Mouse (Mus musculus) 3134 (cell line): ENCODE data around the gene Olfr30.
"Not testable (repeated sequence)": the region's sequence is repeated elsewhere in the genome, so short reads cannot be mapped to it uniquely, and the experiment has no call there.

Source experiments
- DNase-seq: peaks from one replicate; pipeline ENCODE4 v3.0.0-alpha.2; 2011; ENCODE audit warnings: low spot score; ENCODE audit not compliant: insufficient read length; ENCODE audit errors: extremely low read depth

Gene Olfr30

GRCm38 (mm10) chr11:58462170-58462569 lies at the start of gene Olfr30:
TSS of gene Olfr30 (minus strand) at chr11:58462270.
- DNase-seq, result no peak

- DNase-seq, result not testable (repeated sequence)
These were observed 47.0 kb upstream of the Olfr30 start for GRCm38 (mm10) chr11:58509058-58509457.

GRCm38 (mm10) chr11:58502472-58502871 lies 40.4 kb upstream of the Olfr30 start, which contains the start of gene Olfr331:
TSS of gene Olfr331 (minus strand) at chr11:58502572.
- not testable (repeated sequence) for DNase-seq

- DNase-seq, result no peak
These were observed 37.2 kb upstream of the Olfr30 start for GRCm38 (mm10) chr11:58499290-58499689.

GRCm38 (mm10) chr11:58498761-58499160 lies 36.7 kb upstream of the Olfr30 start:
- peak; percentile 13 for DNase-seq

DNA sequence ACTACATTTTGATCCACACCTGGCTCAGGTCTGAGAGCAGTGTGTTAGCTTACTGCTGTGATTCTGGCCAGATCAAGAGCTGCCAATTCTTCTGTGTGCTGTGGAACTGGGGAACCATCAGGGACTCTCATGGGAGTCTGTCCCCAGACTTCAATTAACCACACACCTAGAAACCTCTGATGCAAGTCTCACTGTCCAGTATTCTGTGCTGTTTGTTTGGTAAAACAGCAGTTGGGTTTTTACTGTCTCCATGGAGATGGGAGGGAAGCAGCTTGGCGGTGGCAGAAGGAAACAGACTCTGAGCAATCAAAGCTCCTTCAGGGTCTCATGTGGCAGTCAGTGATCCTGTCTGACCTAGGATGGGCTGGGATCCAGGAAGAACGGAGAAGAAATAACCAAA lies 30.4 kb upstream of the Olfr30 start, which contains the start of gene Olfr332:
TSS of gene Olfr332 (minus strand) at position 101 of the 400 bp plus-strand sequence.
- DNase-seq, result no peak

DNA sequence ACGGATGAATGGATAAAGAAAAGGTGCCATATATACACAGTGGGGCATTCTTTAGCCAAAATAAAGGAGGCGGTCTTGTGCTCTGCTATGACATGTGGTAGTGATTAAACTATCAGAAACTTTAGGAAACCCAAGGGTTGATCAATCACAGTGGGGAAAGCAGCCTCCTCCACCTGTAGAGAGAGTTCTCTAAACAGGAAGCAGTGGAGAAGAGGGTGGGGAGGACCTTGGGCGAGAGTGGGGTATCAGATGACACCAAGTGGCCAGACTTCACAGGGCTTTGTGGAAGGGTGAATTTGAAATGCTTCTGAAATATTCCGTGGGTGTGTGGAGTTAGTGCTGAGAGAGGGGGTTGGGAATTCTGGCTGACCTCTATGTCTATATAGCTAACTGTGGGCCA lies 8.5 kb downstream of the Olfr30 start:
- DNase-seq, result no peak

- no peak for DNase-seq
These were observed 9.3 kb downstream of the Olfr30 start, which contains the start of gene Lypd9 for GRCm38 (mm10) chr11:58452759-58453158. TSS of gene Lypd9 (minus strand) at chr11:58452923.

- no peak for DNase-seq
These were observed 24.2 kb downstream of the Olfr30 start for GRCm38 (mm10) chr11:58437866-58438265.

DNA sequence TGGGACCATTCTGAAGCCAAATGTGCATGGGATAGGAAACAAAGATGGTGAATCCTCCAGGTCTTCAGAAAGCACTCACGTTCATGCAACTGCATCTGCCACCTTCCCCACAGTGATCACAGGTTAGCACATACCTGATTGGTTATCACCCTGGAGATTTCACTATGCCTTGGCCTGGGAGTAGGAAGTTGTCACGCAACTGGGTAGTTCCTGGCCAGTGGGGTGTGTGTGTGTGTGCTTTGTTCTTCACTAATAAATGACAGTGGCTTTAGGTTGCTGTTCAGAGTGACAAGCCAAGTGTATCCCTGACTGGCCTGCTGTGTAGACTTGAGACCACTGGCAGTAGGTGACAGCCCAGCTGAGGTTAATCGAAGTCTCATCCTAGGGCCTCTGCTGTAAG lies 29.8 kb downstream of the Olfr30 start, which contains the start of gene Gm12253:
TSS of gene Gm12253 (plus strand) at position 301 of the 400 bp plus-strand sequence.
- DNase-seq, result no peak

DNA sequence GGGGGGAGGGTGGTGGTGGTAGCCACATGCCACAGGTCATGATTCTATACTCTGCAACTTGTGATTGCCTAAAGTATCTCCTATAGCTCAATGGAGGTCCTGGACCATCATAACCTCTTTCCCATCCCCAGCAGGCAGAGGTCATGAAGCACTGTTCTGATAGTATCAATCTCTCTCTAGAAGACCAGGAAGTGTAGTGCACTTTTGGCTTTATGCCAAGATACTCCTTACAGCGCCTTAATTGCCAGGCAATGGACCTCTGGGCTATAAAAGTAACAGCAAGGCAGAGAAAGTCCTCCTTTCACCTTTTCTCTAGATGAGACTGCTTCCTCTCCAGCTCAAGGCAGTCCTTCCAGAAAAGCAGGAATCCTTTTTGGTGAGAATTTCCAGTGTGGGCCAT lies 41.3 kb downstream of the Olfr30 start, which contains the start of gene 1810065E05Rik:
TSS of gene 1810065E05Rik (plus strand) at position 297 of the 400 bp plus-strand sequence.
- DNase-seq, result no peak

DNA sequence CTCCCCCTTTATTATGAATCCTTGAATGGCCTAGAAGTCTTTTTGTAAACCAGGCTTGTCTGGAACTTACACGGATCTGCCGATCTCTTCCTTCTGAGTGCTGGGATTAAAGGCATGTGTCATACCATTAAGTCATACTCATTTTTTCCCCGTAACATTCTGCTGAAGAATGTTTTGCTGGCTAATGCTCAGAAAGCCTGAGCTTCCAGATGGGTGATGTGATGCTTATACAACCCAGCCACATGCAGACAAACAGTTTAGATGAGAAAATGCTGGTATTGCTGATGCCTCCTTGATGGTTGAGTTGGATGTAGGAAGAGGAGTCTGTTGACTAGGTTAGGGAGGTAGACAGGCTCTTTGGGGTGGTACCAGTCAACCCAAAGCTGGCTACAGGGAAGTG lies 43.7 kb downstream of the Olfr30 start:
- DNase-seq, result no peak

DNA sequence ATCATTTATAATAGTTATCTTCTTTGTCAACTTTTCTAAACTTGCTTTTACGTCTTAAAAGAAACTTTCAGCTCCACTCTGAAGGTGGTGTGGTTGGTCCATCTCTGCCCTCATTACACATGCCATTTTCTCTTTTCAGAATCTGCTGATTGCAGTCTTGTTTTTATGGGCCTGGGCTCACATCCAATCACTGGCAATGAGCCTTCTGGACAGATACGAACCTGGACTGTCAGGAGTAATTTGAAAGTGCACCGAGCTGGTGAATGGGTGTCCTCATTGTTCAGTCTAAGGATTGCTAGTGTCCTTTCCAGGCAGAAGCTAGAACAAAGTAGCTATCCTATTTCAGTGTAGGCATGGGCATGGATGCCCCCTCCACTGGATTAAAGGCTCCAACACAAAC lies 54.0 kb downstream of the Olfr30 start:
- no peak for DNase-seq
